Mouse (Mus musculus) kidney, postnatal 25 days (tissue): ENCODE measurements around the gene Mcts1.

Experiments used
- DNase-seq, 2 experiments: peaks; one replicate each; pipeline ENCODE4 v3.0.0; 2021; ENCODE audit warnings: mixed read lengths in 2 of 2

The Mcts1 gene

GRCm38 (mm10) chrX:38656206-38656883 is 56.0 kb downstream of the Mcts1 start:
- DNase-seq: no peak
